Mouse (Mus musculus): ENCODE data around the gene Xpot.

Gene Xpot

GRCm38 (mm10) chr10:121576372-121576771 is 49.8 kb downstream of the Xpot start:
- DNase-seq (ENCODE audit: low read depth, low spot score): no peak

- no peak for DNase-seq (ENCODE audit: low read depth, low spot score)
Observed at GRCm38 (mm10) chr10:121571511-121572147, 54.5 kb downstream of the Xpot start.

- no peak for DNase-seq (ENCODE audit: low read depth, low spot score)
Observed at GRCm38 (mm10) chr10:121571031-121571430, 55.1 kb downstream of the Xpot start.

- DNase-seq (ENCODE audit: low read depth, low spot score): no peak
Observed at GRCm38 (mm10) chr10:121569796-121570195, 56.3 kb downstream of the Xpot start.

GRCm38 (mm10) chr10:121569001-121569589 is 57.0 kb downstream of the Xpot start:
- DNase-seq (ENCODE audit: low read depth, low spot score): no peak

GRCm38 (mm10) chr10:121568534-121568933 is 57.6 kb downstream of the Xpot start:
- DNase-seq (ENCODE audit: low read depth, low spot score): no peak

GRCm38 (mm10) chr10:121568026-121568425 is 58.1 kb downstream of the Xpot start:
- DNase-seq (ENCODE audit: low read depth, low spot score): no peak

GRCm38 (mm10) chr10:121564447-121564846 is 61.7 kb downstream of the Xpot start:
- no peak for DNase-seq (ENCODE audit: low read depth, low spot score)

GRCm38 (mm10) chr10:121558231-121558630 is 67.9 kb downstream of the Xpot start:
- DNase-seq (ENCODE audit: low read depth, low spot score): no peak

DNA sequence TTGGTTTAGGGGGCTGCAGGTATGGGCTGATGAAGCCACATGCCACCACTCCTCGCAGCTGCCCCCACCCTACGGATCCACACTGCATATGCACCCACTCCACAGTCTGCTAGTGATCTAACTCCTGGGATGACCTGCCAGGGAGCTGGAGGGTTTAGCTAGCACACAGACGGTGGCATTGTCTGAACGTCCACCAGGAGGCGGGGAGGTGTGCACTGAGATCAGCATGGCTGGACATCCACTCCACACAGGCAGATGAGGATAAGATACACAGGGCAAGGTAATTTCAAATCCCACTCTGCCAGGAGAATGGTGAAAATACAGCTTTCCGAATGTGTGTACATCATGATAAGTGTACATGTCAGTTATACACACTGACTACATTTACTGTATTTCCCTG is 69.9 kb downstream of the Xpot start:
- no peak for DNase-seq (ENCODE audit: low read depth, low spot score)

DNA sequence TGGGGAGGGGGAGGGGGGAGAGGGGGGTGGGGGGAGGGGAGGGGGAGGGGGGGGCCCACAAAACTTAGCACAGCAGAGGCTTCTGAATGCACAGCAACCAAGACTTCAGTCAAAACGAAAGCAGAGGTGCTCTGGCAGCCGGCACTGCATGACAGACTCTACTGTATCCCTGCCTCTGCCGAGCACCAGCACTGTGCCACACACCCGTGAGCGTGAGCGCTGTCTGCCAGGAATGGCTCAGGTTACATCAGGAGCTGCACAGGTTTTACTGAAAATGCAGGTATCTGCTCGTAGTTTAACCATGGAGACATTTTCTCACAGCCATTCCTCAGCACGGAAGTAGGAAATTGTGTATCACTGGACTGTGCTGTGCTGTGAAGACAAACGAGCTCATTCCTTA is 75.8 kb downstream of the Xpot start:
- no peak for DNase-seq (ENCODE audit: low read depth, low spot score)

DNA sequence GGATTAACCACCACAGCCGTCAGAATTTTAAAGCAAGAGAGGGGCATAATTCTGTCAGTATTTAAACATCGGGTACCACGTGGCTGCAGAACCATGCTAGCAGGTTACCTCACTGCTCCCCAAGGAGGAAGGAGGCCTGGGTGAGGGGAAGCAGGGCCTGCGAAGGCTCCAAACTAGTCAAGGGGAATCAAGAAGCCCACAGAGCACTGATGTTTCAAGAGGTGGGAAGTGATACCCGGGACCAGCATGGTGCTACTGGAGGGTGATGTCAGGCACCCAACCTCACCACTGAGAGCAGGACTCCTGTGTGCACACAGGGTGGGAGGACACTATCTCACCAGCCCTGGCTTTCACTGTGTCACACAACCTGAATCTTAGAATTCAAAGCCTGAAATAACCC is 76.5 kb downstream of the Xpot start:
- no peak for DNase-seq (ENCODE audit: low read depth, low spot score)

DNA sequence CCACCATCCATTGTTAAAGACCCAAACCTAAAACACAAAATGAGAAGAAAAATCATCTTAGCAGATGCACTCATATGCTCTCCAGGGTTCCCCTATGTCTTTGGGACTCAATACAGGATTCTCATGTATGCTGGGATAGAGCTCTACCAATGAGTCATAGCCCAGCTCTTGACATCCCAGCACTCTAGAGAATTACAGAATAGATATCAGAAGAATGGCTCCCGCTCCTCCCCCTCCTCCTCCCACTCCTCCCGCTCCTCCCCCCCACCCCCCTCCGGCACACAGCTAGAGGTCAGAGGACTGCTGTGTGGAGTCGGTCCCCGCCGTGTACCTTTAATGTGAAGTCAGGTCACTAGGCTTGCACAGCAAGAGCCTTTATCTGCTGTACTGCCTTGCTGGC is 79.0 kb downstream of the Xpot start:
- DNase-seq (ENCODE audit: low read depth, low spot score): no peak

DNA sequence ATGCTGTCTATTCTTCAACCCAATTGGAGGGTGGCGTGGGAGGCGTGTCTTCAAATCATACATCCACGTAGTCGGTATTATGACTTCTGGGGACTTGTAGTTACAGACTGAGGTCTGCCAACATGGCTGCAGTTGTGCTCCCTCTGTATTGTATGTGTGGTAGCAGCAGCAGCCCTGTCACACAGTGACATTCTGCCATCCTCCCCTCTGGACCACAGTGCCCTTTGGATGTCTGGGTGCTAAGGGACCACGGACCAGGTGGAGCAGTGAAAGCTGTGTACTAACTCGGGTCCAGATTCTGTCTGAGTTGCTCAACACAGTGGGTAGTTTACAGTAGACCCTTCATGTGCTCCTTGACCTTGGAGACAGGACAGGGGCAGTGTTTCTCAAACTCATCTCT is 82.6 kb downstream of the Xpot start:
- no peak for DNase-seq (ENCODE audit: low read depth, low spot score)

DNA sequence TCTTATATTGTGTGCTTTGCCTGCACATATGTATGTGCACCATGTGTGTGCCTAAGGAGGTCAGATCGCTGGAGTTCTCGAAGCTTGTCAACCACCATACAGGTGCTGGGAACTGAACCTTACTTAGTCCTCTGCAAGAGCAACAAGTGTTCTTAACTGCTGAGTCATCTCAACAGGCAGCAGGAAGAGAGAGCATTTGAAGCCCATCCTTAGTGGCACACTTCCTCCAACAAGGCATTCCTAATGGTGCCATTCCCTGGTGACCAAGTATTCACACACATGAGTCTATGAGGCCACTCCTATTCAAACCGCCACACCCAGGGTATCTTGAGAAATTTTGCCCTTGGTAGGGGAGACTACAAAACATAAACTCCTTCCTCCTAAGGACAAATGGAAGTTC is 84.0 kb downstream of the Xpot start:
- DNase-seq (ENCODE audit: low read depth, low spot score): no peak
